Mouse (Mus musculus): ENCODE results near the gene Atp8a1.

The Atp8a1 gene

GRCm38 (mm10) chr5:67696741-67697596 is 150.3 kb downstream of the Atp8a1 start:
- Histone ChIP-seq H3K27me3 (ENCODE audit: control insufficient read depth, insufficient read depth, low read length, poor library complexity, severe bottlenecking) (no peaks in the 10 kb centered on the region), H3K36me3 (ENCODE audit: control insufficient read depth, insufficient read depth, low read length, poor library complexity, severe bottlenecking) (peaks cover 17% of the 10 kb centered on the region)
- no peak for DNase-seq (ENCODE audit: low read depth, low spot score)

DNA sequence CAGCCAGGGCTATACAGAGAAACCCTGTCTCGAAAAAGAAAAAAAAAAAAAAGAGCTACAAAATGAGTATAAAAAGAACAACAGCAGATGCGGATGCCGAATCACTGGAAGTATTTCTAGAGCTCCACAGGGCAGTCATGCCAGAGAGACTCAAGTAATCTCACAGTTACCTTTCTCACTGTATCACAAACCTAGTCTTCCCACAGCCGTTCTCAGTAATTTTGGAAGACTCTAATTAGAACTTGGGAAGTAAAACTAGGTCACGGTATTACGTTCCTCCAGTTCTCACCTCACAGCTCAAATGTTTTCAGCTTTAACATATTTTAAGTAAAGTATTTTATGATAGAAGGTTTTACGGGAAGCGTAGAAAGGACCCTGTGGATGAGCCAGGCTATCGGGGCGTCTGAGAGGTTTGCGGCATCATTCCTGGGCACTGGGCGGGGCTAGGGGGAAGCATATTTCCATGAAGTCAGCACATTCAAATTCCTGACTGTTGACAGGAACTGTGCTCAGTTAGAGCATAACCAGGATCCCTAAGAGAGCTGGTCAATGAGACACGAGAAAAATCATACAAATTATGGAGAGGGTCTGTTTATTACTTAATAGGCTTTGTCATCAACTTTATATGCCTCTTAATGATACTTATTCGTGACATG is 152.1 kb downstream of the Atp8a1 start:
- Histone ChIP-seq H3K27me3 (ENCODE audit: control insufficient read depth, insufficient read depth, low read length, poor library complexity, severe bottlenecking) (no peaks in the 10 kb centered on the region), H3K36me3 (ENCODE audit: control insufficient read depth, insufficient read depth, low read length, poor library complexity, severe bottlenecking) (peaks cover 12% of the 10 kb centered on the region)
- no peak for DNase-seq (ENCODE audit: low read depth, low spot score)

GRCm38 (mm10) chr5:67690336-67690735 is 156.9 kb downstream of the Atp8a1 start:
- no peaks in the 10 kb centered on the region for H3K27me3 ChIP-seq (ENCODE audit: control insufficient read depth, insufficient read depth, low read length, poor library complexity, severe bottlenecking)
- no peak for DNase-seq (ENCODE audit: low read depth, low spot score)
- H3K36me3 ChIP-seq (ENCODE audit: control insufficient read depth, insufficient read depth, low read length, poor library complexity, severe bottlenecking): peaks cover 3% of the 10 kb centered on the region; the same call in 1 of the 2 replicates

DNA sequence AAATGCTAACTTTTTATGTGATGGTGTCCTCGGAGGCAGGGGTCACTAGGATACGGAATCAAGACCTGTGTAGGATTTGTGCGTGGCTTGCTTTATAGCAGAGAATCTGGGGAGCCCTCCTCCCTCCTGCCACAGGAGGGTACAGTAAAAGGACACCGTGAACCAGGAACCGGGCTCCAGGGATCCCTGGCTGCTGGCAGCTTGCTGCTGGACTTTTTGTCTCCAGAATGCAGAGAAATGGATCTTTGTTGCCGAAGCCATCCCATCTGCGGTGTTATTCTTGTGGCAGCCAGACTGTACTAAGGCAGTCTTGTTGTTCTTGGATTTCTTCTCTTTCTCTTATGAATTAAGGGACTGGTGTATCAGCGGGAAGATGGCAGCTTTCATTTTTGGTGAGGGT is 159.2 kb downstream of the Atp8a1 start:
- H3K27me3 ChIP-seq (ENCODE audit: control insufficient read depth, insufficient read depth, low read length, poor library complexity, severe bottlenecking): no peaks in the 10 kb centered on the region
- no peak for DNase-seq (ENCODE audit: low read depth, low spot score)
- peaks cover 3% of the 10 kb centered on the region; the same call in 1 of the 2 replicates for H3K36me3 ChIP-seq (ENCODE audit: control insufficient read depth, insufficient read depth, low read length, poor library complexity, severe bottlenecking)

DNA sequence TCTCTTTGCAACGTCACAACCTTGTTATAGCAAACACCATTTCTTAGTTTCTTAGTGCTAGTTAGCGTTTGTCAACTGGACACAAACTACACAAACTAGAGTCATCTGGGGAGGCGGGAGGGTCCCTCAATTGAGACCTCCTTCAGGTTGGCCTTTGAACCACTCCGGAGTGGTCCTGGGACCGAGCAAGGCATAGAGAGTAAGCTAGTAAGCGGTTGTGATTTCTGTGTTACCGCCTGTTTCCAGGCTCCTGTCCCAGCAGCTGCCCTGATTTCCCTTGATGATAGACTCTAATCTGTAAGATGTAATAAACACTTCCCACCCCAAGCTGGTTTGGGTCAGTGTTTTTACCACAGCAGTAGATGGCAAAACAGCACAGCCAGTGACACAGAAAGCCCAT is 161.3 kb downstream of the Atp8a1 start:
- H3K27me3 ChIP-seq (ENCODE audit: control insufficient read depth, insufficient read depth, low read length, poor library complexity, severe bottlenecking): no peaks in the 10 kb centered on the region
- peaks cover 12% of the 10 kb centered on the region for H3K36me3 ChIP-seq (ENCODE audit: control insufficient read depth, insufficient read depth, low read length, poor library complexity, severe bottlenecking)
- no peak for DNase-seq (ENCODE audit: low read depth, low spot score)

GRCm38 (mm10) chr5:67685461-67685860 is 161.8 kb downstream of the Atp8a1 start:
- Histone ChIP-seq H3K36me3 (ENCODE audit: control insufficient read depth, insufficient read depth, low read length, poor library complexity, severe bottlenecking) (peaks cover 14% of the 10 kb centered on the region), H3K27me3 (ENCODE audit: control insufficient read depth, insufficient read depth, low read length, poor library complexity, severe bottlenecking) (no peaks in the 10 kb centered on the region)
- DNase-seq (ENCODE audit: low read depth, low spot score): no peak

GRCm38 (mm10) chr5:67678819-67679218 is 168.4 kb downstream of the Atp8a1 start:
- no peaks in the 10 kb centered on the region for H3K27me3 ChIP-seq (ENCODE audit: control insufficient read depth, insufficient read depth, low read length, poor library complexity, severe bottlenecking)
- H3K36me3 ChIP-seq (ENCODE audit: control insufficient read depth, insufficient read depth, low read length, poor library complexity, severe bottlenecking): peaks cover 17% of the 10 kb centered on the region
- no peak for DNase-seq (ENCODE audit: low read depth, low spot score)

DNA sequence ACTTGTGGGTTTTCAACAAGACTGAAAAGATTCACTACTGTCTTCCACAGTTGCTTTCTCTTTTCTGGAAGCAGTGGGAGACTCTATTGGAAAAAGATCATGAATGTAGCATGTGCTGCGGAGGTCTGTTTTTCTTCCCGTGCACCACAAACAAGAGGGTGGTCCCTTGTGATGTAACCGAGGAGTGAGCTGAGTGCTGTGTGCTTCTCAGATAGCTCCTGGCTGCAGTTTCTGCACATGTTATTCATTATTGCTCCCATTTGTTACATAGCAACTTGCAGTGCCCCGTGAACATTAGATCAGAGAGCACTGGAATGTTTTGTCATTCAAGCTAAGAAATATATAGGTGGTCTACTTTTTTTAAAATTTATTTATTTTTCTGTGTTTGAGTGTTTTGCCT is 174.2 kb downstream of the Atp8a1 start:
- peaks cover 14% of the 10 kb centered on the region for H3K36me3 ChIP-seq (ENCODE audit: control insufficient read depth, insufficient read depth, low read length, poor library complexity, severe bottlenecking)
- no peaks in the 10 kb centered on the region for H3K27me3 ChIP-seq (ENCODE audit: control insufficient read depth, insufficient read depth, low read length, poor library complexity, severe bottlenecking)
- no peak for DNase-seq (ENCODE audit: low read depth, low spot score)

- peaks cover 18% of the 10 kb centered on the region for H3K36me3 ChIP-seq (ENCODE audit: control insufficient read depth, insufficient read depth, low read length, poor library complexity, severe bottlenecking)
- no peaks in the 10 kb centered on the region for H3K27me3 ChIP-seq (ENCODE audit: control insufficient read depth, insufficient read depth, low read length, poor library complexity, severe bottlenecking)
- no peak for DNase-seq (ENCODE audit: low read depth, low spot score)
Observed at GRCm38 (mm10) chr5:67670158-67670557, 177.1 kb downstream of the Atp8a1 start.

DNA sequence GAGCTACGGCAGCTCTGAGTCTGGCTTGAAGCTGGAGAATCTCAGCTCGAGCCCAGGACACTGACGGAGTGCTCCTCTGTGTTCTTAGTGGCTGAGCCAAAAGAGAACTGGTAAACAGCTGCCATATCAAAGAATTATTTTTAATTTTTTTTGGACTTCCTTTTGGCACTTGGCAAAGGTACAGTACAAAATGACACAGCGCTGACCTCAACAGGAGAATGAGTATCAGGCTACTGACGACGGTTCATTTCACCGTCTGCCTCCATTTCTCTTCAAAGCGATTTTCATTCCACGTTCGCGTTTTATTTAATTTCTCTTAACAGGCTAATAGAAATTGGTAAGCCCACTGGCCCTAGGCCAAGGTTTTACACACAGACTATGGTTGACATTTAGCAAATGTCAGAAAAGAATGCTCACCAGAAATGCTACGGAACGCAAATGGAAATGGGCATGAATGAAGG is 177.8 kb downstream of the Atp8a1 start:
- Histone ChIP-seq H3K36me3 (ENCODE audit: control insufficient read depth, insufficient read depth, low read length, poor library complexity, severe bottlenecking) (peaks cover 17% of the 10 kb centered on the region), H3K27me3 (ENCODE audit: control insufficient read depth, insufficient read depth, low read length, poor library complexity, severe bottlenecking) (no peaks in the 10 kb centered on the region)
- no peak for DNase-seq (ENCODE audit: low read depth, low spot score)

DNA sequence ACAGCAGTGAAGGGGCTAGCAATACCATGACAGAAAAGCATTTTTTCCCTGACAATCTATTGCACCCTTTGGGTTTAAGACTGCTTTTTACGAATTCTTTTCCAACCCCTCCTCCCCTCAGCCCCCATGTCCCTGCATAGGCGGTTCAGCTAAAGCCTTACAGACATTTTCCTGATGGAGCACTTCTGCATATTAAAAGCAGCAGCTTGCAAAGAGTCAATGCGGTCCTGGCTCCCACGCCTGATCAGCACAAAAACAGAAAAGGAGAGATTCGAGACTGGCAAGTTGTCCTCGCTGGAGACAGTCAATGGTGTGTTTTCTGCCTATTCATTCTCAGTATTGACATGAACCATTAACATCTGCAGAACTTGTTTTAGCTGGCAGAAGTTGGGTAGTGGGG is 184.5 kb downstream of the Atp8a1 start:
- H3K27me3 ChIP-seq (ENCODE audit: control insufficient read depth, insufficient read depth, low read length, poor library complexity, severe bottlenecking): no peaks in the 10 kb centered on the region
- peaks cover 12% of the 10 kb centered on the region for H3K36me3 ChIP-seq (ENCODE audit: control insufficient read depth, insufficient read depth, low read length, poor library complexity, severe bottlenecking)
- DNase-seq (ENCODE audit: low read depth, low spot score): no peak

DNA sequence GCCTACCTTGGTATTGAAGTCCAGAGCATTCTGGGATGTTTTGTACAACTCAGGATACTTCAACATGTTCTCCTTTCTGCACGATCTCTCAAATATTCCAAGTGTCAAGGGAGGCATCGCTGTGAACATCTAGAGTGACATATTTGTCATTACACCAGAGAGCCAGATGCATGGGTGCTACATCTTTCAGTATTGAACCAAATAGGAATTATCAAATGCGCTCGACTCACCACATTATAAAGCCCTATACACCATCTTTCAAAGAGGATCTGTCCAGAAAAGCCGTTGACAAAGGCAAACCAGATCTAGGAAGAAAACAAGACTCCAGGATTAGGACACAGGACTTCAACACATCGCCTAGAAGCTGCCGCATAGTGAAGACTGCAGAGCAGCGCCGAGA is 187.4 kb downstream of the Atp8a1 start:
- peaks cover 16% of the 10 kb centered on the region; the same call in 1 of the 2 replicates for H3K36me3 ChIP-seq (ENCODE audit: control insufficient read depth, insufficient read depth, low read length, poor library complexity, severe bottlenecking)
- DNase-seq (ENCODE audit: low read depth, low spot score): no peak
- H3K27me3 ChIP-seq (ENCODE audit: control insufficient read depth, insufficient read depth, low read length, poor library complexity, severe bottlenecking): no peaks in the 10 kb centered on the region

GRCm38 (mm10) chr5:67656821-67657259 is 190.4 kb downstream of the Atp8a1 start:
- Histone ChIP-seq H3K36me3 (ENCODE audit: control insufficient read depth, insufficient read depth, low read length, poor library complexity, severe bottlenecking) (peaks cover 13% of the 10 kb centered on the region; the same call in 1 of the 2 replicates), H3K27me3 (ENCODE audit: control insufficient read depth, insufficient read depth, low read length, poor library complexity, severe bottlenecking) (no peaks in the 10 kb centered on the region)
- no peak for DNase-seq (ENCODE audit: low read depth, low spot score)

DNA sequence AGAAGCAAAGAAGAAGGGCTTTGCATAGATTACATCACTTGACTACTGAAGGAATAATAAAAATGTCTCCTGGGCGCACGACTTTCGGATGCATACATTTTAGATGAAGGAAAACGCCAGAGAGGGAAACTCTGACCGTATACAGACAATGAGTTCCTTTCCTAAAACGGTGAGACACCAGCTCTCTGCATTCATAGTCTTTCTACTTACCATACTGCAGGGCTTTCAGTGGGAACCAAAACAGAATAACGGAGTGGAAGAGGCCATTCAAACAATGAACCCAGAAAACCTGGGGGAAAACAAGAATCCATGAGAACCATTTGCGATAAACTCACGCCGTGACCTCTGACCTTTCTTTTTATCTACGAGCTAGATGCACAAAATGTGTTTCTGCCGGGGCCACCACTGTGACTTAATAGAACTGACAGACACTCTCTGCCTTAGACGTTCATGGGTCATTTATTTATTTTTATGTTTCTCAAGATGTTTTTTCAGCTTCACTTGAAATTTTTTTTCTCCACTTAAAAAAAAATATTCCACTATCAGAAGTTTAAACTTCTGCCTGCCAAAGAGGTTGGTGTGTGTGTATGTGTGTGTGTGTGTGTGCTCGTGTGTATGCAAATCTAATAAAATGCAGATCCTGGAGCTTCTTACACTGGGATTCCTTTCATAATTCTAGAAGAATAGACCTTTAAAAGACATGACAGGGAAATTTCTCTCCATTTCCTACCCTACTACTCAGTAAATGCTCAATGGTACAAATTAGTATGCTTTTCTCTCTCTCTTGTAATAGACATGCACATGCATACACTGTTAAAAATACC is 191.3 kb downstream of the Atp8a1 start:
- no peak for DNase-seq (ENCODE audit: low read depth, low spot score)
- Histone ChIP-seq H3K27me3 (ENCODE audit: control insufficient read depth, insufficient read depth, low read length, poor library complexity, severe bottlenecking) (no peaks in the 10 kb centered on the region), H3K36me3 (ENCODE audit: control insufficient read depth, insufficient read depth, low read length, poor library complexity, severe bottlenecking) (peaks cover 13% of the 10 kb centered on the region; the same call in 1 of the 2 replicates)

Measured in splenic B cell, adult 2 months (primary cell).